Mouse (Mus musculus): ENCODE data around the gene Ptgfrn. TPM values are rescaled to one million over a fixed set of nuclear protein-coding genes. Genes with fewer than 3 reads are reported as not detected.

The Ptgfrn gene
- total RNA-seq, 2 experiments from 2014 or later: 40.8 to 47.1 TPM

- no peak for DNase-seq (ENCODE audit: low spot score in 2 of 2)
- intact Hi-C loops (cut with DNase I): no loop called here
Measured at GRCm38 (mm10) chr3:101016050-101016449, 94.0 kb downstream of the Ptgfrn start.

- DNase-seq (ENCODE audit: low spot score in 2 of 2): no peak
Measured at GRCm38 (mm10) chr3:101015254-101015653, 94.8 kb downstream of the Ptgfrn start.

GRCm38 (mm10) chr3:101013536-101013935 is 96.5 kb downstream of the Ptgfrn start:
- intact Hi-C loops (cut with DNase I): no loop called here

More at GRCm38 (mm10) chr3:101015254-101015653, 94.8 kb downstream of the Ptgfrn start:
- intact Hi-C loops (cut with DNase I): no loop called here

GRCm38 (mm10) chr3:101013005-101013404 is 97.1 kb downstream of the Ptgfrn start:
- intact Hi-C loops (cut with DNase I): no loop called here

More at GRCm38 (mm10) chr3:101013536-101013935, 96.5 kb downstream of the Ptgfrn start:
- DNase-seq (ENCODE audit: low spot score in 2 of 2): no peak

GRCm38 (mm10) chr3:101012597-101012996 is 97.5 kb downstream of the Ptgfrn start:
- intact Hi-C loops (cut with DNase I): no loop called here
- DNase-seq (ENCODE audit: low spot score in 2 of 2): no peak

More at GRCm38 (mm10) chr3:101013005-101013404, 97.1 kb downstream of the Ptgfrn start:
- DNase-seq (ENCODE audit: low spot score in 2 of 2): no peak

GRCm38 (mm10) chr3:101012131-101012571 is 97.9 kb downstream of the Ptgfrn start:
- peak; percentile 62 to 82 for DNase-seq (ENCODE audit: low spot score in 2 of 2)
- intact Hi-C loops (cut with DNase I): no loop called here

GRCm38 (mm10) chr3:101011203-101011600 is 98.9 kb downstream of the Ptgfrn start:
- intact Hi-C loops (cut with DNase I): no loop called here
- DNase-seq (ENCODE audit: low spot score in 2 of 2): no peak

- intact Hi-C loops (cut with DNase I): no loop called here
- no peak for DNase-seq (ENCODE audit: low spot score in 2 of 2)
Measured at GRCm38 (mm10) chr3:101010589-101011202, 99.4 kb downstream of the Ptgfrn start.

- DNase-seq (ENCODE audit: low spot score in 2 of 2): no peak
- intact Hi-C loops (cut with DNase I): no loop called here
Measured at GRCm38 (mm10) chr3:101007112-101007782, 102.8 kb downstream of the Ptgfrn start.

- intact Hi-C loops (cut with DNase I): no loop called here
- no peak for DNase-seq (ENCODE audit: low spot score in 2 of 2)
Measured at GRCm38 (mm10) chr3:101005392-101005791, 104.7 kb downstream of the Ptgfrn start.

- DNase-seq (ENCODE audit: low spot score in 2 of 2): no peak
- intact Hi-C loops (cut with DNase I): no loop called here
Measured at GRCm38 (mm10) chr3:101003575-101004356, 106.3 kb downstream of the Ptgfrn start.

- intact Hi-C loops (cut with DNase I): no loop called here
- no peak for DNase-seq (ENCODE audit: low spot score in 2 of 2)
Measured at GRCm38 (mm10) chr3:100999732-101000131, 110.3 kb downstream of the Ptgfrn start.

- DNase-seq (ENCODE audit: low spot score in 2 of 2): peak; percentile 70 to 77
- intact Hi-C loops (cut with DNase I): no loop called here
Measured at GRCm38 (mm10) chr3:100998904-100999340, 111.2 kb downstream of the Ptgfrn start.

GRCm38 (mm10) chr3:100997785-100998570 is 112.1 kb downstream of the Ptgfrn start:
- DNase-seq (ENCODE audit: low spot score in 2 of 2): peak; percentile 40 to 44
- intact Hi-C loops (cut with DNase I): no loop called here

GRCm38 (mm10) chr3:100994252-100994651 is 115.8 kb downstream of the Ptgfrn start:
- no peak for DNase-seq (ENCODE audit: low spot score in 2 of 2)
- intact Hi-C loops (cut with DNase I): no loop called here

- intact Hi-C loops (cut with DNase I): no loop called here
Measured at GRCm38 (mm10) chr3:100993718-100994117, 116.4 kb downstream of the Ptgfrn start.

GRCm38 (mm10) chr3:100993158-100993557 is 116.9 kb downstream of the Ptgfrn start:
- intact Hi-C loops (cut with DNase I): no loop called here
- DNase-seq (ENCODE audit: low spot score in 2 of 2): no peak

More at GRCm38 (mm10) chr3:100993718-100994117, 116.4 kb downstream of the Ptgfrn start:
- DNase-seq (ENCODE audit: low spot score in 2 of 2): no peak

Data from left cerebral cortex, postnatal 14 days (tissue).